Mouse (Mus musculus) heart, embryonic 16.5 days (tissue): Measurements from ENCODE around the gene Hdgfl2. TPM values are rescaled to one million over a fixed set of nuclear protein-coding genes. Genes with fewer than 3 reads are reported as not detected.

ENCODE experiments used
- ATAC-seq: fragments of 200-750 bp; cut with Nextera tagmentation; replicated peaks from 2 replicates; pipeline ENCODE4 v1.8.0; 2017; ENCODE audit warnings: moderate number of reproducible peaks; ENCODE audit not compliant: insufficient read depth, low FRiP score; ENCODE audit errors: extremely low read depth
- H3K27ac ChIP-seq: fragments of 300-500 bp; sonication (generic); 2 replicates; pipeline ENCODE4 v1.5.1; 2014; ENCODE audit warnings: mild to moderate bottlenecking, low read length, control low read depth, moderate library complexity
- H3K27me3 ChIP-seq: fragments of 300-500 bp; sonication (generic); 2 replicates; pipeline ENCODE4 v1.6.1; 2014; ENCODE audit warnings: low read length, mixed read lengths; ENCODE audit not compliant: control insufficient read depth, insufficient read depth
- H3K36me3 ChIP-seq: fragments of 300-500 bp; sonication (generic); 2 replicates; pipeline ENCODE4 v1.6.1; 2014; ENCODE audit not compliant: control insufficient read depth, insufficient read depth
- H3K4me1 ChIP-seq: fragments of 300-500 bp; sonication (generic); 2 replicates; pipeline ENCODE4 v1.6.1; 2014; ENCODE audit warnings: low read length, mixed read lengths; ENCODE audit not compliant: control insufficient read depth, insufficient read depth
- H3K4me2 ChIP-seq: fragments of 300-500 bp; sonication (generic); 2 replicates; pipeline ENCODE4 v1.6.1; 2014; ENCODE audit warnings: low read depth, mild to moderate bottlenecking, control low read depth, low read length
- H3K4me3 ChIP-seq: fragments of 300-500 bp; sonication (generic); 2 replicates; pipeline ENCODE4 v1.5.1; 2014; ENCODE audit warnings: mild to moderate bottlenecking, control low read depth, low read length
- H3K9ac ChIP-seq: fragments of 300-500 bp; sonication (generic); 2 replicates; pipeline ENCODE4 v1.6.1; 2014; ENCODE audit warnings: low read length, control low read depth
- H3K9me3 ChIP-seq: fragments of 300-500 bp; sonication (generic); replicated peaks from 2 replicates; pipeline ENCODE4 v1.6.1; 2016; ENCODE audit warnings: low read length; ENCODE audit not compliant: control insufficient read depth
- WGBS: fragments of 180-500 bp; shearing (Covaris S2); extraction: QIAGEN DNeasy Blood & Tissue Kit; methylation state at CpG from one replicate; pipeline ENCODE4 v1.1.7; 2014; 5-methylcytosine and 5-hydroxymethylcytosine counted together
- polyA plus RNA-seq: library from polyadenylated mRNA; unstranded; fragments of >200 nt; fragmentation: Nextera tagmentation; extraction: Ambion mirVana; gene quantifications from 2 replicates; pipeline ENCODE4 v1.2.1, GENCODE M21; 2015

Gene Hdgfl2
- polyA plus RNA-seq, 1 experiment from 2014 or later = 88.3 TPM

DNA sequence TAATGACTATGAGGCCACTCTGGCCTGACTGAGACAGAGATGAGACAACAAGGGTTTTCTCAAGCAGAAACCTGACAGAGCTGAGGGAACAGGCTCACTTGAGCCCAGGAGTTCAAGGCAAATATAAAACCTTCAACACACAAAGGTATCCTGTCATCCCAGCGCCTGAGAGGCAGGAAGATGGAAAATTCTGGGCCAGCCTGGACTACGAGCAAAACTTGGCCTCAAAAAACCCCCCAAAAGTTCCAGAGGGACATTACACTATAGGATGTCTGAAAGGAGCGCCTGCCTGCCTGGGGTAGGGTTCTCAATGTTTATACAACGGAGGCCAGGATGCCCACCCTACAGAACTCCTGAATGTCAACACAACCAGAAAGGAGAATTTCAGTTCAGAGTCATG lies 44.2 kb upstream of the Hdgfl2 start:
- Histone ChIP-seq H3K9ac (peak overlapping the region; percentile 99), H3K27ac (no peak overlapping the region), H3K27me3 (no peaks in the 10 kb centered on the region), H3K36me3 (no peaks in the 10 kb centered on the region; the same call in 1 of the 2 replicates), H3K4me3 (peak overlapping the region; percentile 96), H3K9me3 (no peaks in the 10 kb centered on the region), H3K4me2 (peak overlapping the region; percentile 79), H3K4me1 (peaks cover 35% of the 10 kb centered on the region)
- ATAC-seq = no peak
- WGBS = 69% methylated on average over 4 of the region's 4 CpGs

DNA sequence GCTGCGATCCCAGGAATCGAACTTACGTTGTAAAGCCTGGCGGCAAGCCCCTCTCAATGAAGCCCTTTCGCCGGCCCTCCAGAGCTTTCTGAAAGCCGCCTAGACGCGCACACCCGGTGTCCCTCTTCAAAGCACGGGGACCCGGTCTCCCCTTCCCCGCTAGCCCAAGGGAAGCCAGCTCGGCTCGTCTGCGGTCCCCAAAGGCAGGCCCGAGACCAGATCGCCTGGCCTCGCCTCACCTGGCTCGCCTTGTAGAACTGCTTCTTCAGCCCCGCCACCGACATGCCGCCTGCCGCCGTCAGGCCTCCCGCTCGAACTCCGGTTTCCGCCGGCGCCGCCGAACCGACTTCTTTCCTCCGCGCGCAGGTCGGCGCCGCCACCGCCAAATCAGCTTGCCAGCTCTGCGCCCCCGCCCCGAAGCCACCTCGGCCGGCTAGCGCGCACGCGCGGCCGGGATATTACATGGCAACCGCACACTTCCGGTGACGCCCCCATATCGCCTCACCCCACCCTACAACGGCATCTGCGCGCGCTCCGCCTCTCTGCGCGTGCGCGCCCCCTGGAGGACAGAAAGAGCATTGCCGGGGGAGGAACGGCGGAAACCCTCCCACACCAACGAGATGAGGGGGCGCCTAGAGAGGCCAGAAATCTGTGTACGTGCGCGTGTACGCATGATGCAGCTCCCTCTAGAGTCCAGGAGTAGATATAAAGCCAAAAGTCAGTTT lies 43.1 kb upstream of the Hdgfl2 start, which contains the start of gene Sh3gl1:
TSS of gene Sh3gl1 (minus strand) at position 460 of the 725 bp plus-strand sequence.
- ATAC-seq = peak; percentile 91
- Histone ChIP-seq H3K4me1 (peaks cover 33% of the 10 kb centered on the region), H3K27me3 (no peaks in the 10 kb centered on the region), H3K9ac (peak within 1 kb of the TSS; percentile 99), H3K4me2 (peak within 1 kb of the TSS; percentile 79), H3K9me3 (no peaks in the 10 kb centered on the region), H3K27ac (peak within 1 kb of the TSS; percentile 94), H3K36me3 (no peaks in the 10 kb centered on the region; the same call in 1 of the 2 replicates), H3K4me3 (peak within 1 kb of the TSS; percentile 96)
- under 1% methylated on average over 74 of the region's 74 CpGs for WGBS

DNA sequence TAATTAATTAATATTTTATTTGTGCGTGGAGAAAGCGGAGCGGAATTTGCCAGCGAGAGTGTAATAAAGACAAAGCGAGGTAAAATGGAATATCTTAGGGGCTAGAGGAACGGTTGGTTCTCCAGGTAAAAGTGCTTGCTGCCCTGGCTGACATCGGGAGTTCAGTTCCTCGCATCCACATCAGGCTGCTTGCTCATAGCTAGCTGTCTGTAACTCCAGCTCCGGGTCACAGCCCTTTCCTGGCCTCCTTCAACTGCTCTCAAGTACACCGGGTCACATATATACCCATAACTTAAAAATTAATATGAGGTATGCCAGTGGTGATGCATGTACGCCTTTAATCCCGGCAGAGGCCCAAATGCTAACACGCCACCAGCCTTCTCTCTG lies 42.5 kb upstream of the Hdgfl2 start:
- Histone ChIP-seq H3K4me1 (peaks cover 37% of the 10 kb centered on the region), H3K9ac (peak overlapping the region; percentile 64)
- WGBS = 35% methylated on average over 13 of the region's 13 CpGs

DNA sequence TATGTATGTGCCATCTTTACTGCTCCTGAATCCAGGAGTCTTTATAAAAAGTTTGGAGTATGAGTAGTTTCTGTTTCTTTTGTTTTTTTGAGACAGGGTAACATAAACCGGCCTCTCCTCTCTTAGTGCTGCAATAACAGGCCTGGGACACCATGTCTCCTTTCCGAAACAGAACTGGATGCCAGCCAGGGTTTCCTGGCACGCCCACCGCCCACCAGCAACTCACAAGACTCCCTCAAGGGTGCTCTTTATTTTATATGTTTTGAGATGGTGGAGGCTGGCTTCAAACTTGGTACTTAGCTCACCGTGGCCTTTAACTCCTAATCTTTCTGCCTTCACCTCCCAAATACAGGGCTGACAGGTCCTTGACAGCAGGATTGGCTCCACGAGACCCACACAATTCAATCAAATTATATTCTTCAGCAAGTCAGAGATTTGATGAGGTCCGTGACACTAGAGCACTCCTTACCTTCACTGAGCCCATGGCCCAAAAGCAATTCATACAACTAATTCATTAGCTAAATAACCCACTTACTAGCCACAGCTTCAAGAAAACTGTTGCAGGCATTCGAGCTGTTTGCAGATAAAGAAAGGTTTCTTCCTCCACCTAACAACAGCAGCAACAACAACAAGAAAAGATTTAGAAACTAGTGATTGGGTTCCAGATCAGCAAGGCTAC lies 40.7 kb upstream of the Hdgfl2 start:
- H3K4me2 ChIP-seq = no peak overlapping the region
- 0 out of 2 replicates have a peak overlapping the region, but pooled peaks have one; percentile 7 for H3K9ac ChIP-seq
- no peak for ATAC-seq
- no peaks in the 10 kb centered on the region for H3K27me3 ChIP-seq
- H3K4me1 ChIP-seq = peaks cover 28% of the 10 kb centered on the region
- H3K36me3 ChIP-seq = no peaks in the 10 kb centered on the region
- 78% methylated on average over 8 of the region's 8 CpGs for WGBS
- no peak overlapping the region for H3K4me3 ChIP-seq
- no peak overlapping the region for H3K27ac ChIP-seq
- H3K9me3 ChIP-seq = no peaks in the 10 kb centered on the region

More for the DNA sequence above, 42.5 kb upstream of the Hdgfl2 start:
- no peaks in the 10 kb centered on the region; the same call in 1 of the 2 replicates for H3K36me3 ChIP-seq
- no peaks in the 10 kb centered on the region for H3K9me3 ChIP-seq
- no peak for ATAC-seq
- H3K27me3 ChIP-seq = no peaks in the 10 kb centered on the region
- H3K4me2 ChIP-seq = peak overlapping the region; percentile 62
- H3K4me3 ChIP-seq = peak overlapping the region; percentile 42
- 0 out of 2 replicates have a peak overlapping the region, but pooled peaks have one; percentile 17 for H3K27ac ChIP-seq

DNA sequence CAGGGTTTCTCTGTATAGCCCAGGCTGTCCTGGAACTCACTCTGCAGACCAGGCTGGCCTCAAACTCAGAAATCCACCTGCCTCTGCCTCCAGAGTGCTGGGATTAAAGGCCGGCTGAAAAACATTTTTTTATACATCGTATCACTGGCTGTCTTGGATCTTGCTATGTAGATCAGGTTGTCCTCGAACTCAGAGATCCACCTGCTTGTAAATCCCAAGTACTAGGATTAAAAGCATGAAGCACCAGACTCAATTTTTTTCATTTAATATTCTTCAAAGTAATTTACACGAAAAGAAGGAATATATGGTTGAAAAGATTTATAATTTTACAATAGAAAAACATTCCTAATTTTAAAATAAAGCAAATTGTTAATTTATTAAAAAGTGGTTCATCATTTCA lies 40.1 kb upstream of the Hdgfl2 start:
- Histone ChIP-seq H3K9me3 (no peaks in the 10 kb centered on the region), H3K27me3 (no peaks in the 10 kb centered on the region), H3K27ac (no peak overlapping the region), H3K36me3 (no peaks in the 10 kb centered on the region), H3K4me2 (peak overlapping the region; percentile 95), H3K4me1 (peaks cover 25% of the 10 kb centered on the region), H3K4me3 (peak overlapping the region; percentile 77), H3K9ac (no peak overlapping the region)
- WGBS = 69% methylated on average over 4 of the region's 4 CpGs
- no peak for ATAC-seq

DNA sequence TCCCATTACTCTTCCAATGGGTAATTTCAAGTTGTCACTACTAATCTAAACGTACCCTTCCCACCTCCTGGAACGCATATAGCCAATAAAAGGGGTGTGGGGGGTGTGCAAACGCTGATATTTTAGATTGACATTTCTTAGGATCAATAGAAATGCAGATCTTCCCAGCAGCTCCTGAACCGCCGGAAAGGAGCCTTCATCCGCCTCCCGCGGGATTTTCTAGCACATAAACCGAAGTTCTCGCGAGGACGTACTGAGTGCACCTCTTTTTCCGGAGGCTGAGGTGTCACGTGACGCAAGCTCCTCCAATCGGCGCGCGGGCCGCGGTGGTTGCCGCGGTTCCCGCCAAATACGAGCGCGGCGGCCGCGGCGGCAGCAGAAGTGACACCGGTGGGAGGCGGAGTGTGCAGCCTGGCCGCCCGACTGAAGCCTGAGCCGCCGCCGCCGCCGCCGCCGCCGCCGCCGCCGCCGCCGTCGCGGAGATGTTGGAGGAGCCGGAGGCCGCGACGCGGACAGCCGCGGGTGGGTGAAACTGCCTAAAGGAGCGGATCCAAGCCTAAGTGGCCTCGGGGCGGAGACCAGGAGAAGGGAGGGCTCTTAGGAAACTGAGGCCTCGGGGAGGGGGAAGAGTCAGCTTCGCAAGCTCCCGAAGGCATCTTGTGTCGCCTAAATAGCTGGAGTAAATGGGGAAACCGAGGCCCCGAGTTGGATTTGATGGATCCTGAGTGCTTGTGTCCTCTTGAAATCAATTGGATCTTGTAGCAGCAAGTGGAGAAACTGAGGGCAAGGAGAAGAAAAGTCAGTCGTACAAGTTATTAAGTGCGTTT lies 39.2 kb upstream of the Hdgfl2 start, which contains the start of gene Chaf1a:
TSS of gene Chaf1a (plus strand) at position 410 of the 827 bp plus-strand sequence.
- peak; percentile 80 for ATAC-seq
- Histone ChIP-seq H3K4me2 (peak within 1 kb of the TSS; percentile 95), H3K4me3 (peak within 1 kb of the TSS; percentile 77), H3K9me3 (no peaks in the 10 kb centered on the region), H3K27ac (peak within 1 kb of the TSS; percentile 73), H3K9ac (peak within 1 kb of the TSS; percentile 84), H3K4me1 (peaks cover 17% of the 10 kb centered on the region), H3K27me3 (no peaks in the 10 kb centered on the region), H3K36me3 (no peaks in the 10 kb centered on the region)
- WGBS = under 1% methylated on average over 63 of the region's 68 CpGs

DNA sequence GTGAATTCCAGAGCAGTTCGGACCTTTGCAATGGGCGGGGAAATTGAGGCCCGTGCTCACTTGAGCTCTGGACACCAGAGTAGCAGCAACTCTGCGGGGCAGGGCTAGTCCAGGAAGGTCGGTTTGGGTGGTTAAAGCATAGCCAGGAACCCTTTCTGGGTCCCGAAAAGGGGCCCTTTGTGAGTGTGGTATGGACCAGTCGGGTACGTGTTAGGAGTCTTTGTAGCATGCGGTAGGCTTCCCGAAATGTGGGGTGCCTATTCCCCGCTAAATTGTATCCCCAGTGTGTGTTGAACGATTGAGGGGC lies 38.6 kb upstream of the Hdgfl2 start:
- Histone ChIP-seq H3K27me3 (no peaks in the 10 kb centered on the region), H3K9me3 (no peaks in the 10 kb centered on the region), H3K4me3 (peak overlapping the region; percentile 77), H3K4me1 (peaks cover 11% of the 10 kb centered on the region), H3K36me3 (no peaks in the 10 kb centered on the region), H3K9ac (peak overlapping the region; percentile 84), H3K4me2 (peak overlapping the region; percentile 95), H3K27ac (no peak overlapping the region)
- WGBS = 2% methylated on average over 12 of the region's 12 CpGs
- ATAC-seq = no peak

DNA sequence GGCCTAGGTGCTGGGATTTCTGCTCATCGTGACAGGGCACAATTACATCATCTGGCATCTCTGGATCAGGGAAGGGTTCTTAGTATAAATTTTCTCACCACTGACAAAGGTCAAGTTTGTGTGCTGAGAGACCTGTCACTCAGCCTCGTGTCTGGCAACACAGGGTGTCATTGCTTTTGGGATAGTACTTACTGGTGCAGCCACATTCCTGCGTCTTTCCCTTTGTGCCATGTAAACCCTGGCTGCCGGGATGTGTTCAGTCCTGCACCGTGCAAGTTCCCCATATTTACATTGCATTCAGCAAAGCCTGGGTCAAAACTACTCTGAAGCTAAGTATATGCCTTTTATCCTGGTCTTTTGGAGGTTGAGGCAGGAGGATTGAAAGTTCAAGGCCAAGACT lies 28.1 kb upstream of the Hdgfl2 start:
- Histone ChIP-seq H3K27ac (no peak overlapping the region), H3K36me3 (peaks cover 16% of the 10 kb centered on the region), H3K9ac (no peak overlapping the region), H3K27me3 (no peaks in the 10 kb centered on the region), H3K4me1 (no peaks in the 10 kb centered on the region), H3K4me3 (no peak overlapping the region), H3K4me2 (no peak overlapping the region), H3K9me3 (no peaks in the 10 kb centered on the region)
- 82% methylated on average over 5 of the region's 5 CpGs for WGBS
- no peak for ATAC-seq
